Comparison of ENCODE assay signal across 25 mouse cellular contexts in the genomic region with DNA sequence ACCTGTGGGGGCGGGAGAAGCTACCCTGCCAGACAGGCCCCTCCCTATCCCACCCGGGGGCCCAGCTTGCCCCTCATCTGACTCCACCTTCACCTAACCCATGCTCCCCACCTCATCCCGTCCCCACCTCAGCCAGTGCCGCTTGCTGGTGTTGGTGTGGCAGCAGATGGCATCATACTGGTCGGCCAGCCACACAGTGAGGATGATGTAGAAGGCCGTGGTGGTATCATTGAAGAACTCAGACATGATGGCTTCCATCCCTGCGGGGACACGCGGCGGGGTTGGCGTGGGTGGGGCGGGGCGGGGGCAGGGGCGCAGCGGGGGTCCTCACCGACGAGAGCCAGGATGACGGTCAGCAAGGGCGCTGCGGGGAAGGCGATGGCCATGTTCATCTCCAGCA. TPM values are rescaled to one million over a fixed set of nuclear protein-coding genes. Genes with fewer than 3 reads are reported as not detected.
DNase-seq lines count a peak whose midpoint lies in the region; ATAC-seq and TF ChIP-seq lines count a peak whose summit lies in the region.
"Had no signal": no experiment of that assay in that cellular context is flagged by ENCODE, and none has a peak within 500 bp of the region (broad histone marks: within the 10 kb centered on the region; RNA-seq: fewer than 3 reads in every experiment).

No protein-coding gene starts in this region.

- H3K9me3 ChIP-seq in forebrain, embryonic 10.5 days: peaks cover 10% of the 10 kb centered on the region; the same call in 1 of the 2 replicates
- no peaks in the 10 kb centered on the region for H3K9me3 ChIP-seq in forebrain, postnatal 0 days (ENCODE audit: low read length)
- 0 out of 2 replicates have a peak, but pooled peaks cover 8% of the 10 kb centered on the region for H3K9me3 ChIP-seq in midbrain, embryonic 10.5 days (replicated peaks)
- no peaks in the 10 kb centered on the region for H3K9me3 ChIP-seq in midbrain, embryonic 16.5 days (replicated peaks; ENCODE audit: control insufficient read depth, low read length, poor library complexity, severe bottlenecking)
- H3K9me3 ChIP-seq: embryonic facial prominence, embryonic 13.5 days; forebrain, embryonic 13.5 days had no signal

- TF ChIP-seq POLR2A in myocyte (IDR thresholded peaks at IDR 0.05; ENCODE audit: insufficient read length, low read depth): peak; percentile 13

- H3ac ChIP-seq in myocyte (ENCODE audit: control insufficient read depth, insufficient read length): no peak overlapping the region

- peaks cover 32% of the 10 kb centered on the region for H3K79me2 ChIP-seq in myocyte (ENCODE audit: control insufficient read depth, insufficient read depth)

- 96% methylated on average over 21 of the region's 21 CpGs for WGBS in forebrain, embryonic 10.5 days
- 91% methylated on average over 21 of the region's 21 CpGs for WGBS in forebrain, postnatal 0 days
- 95% methylated on average over 21 of the region's 21 CpGs for WGBS in midbrain, embryonic 10.5 days
- WGBS in midbrain, embryonic 16.5 days: 96% methylated on average over 21 of the region's 21 CpGs

- no peak overlapping the region for H3K27ac ChIP-seq in forebrain, embryonic 10.5 days
- H3K27ac ChIP-seq in forebrain, postnatal 0 days (ENCODE audit: low read depth, low read length): no peak overlapping the region
- no peak overlapping the region for H3K27ac ChIP-seq in midbrain, embryonic 10.5 days (replicated peaks)
- H3K27ac ChIP-seq in midbrain, embryonic 16.5 days (ENCODE audit: low read length): no peak overlapping the region
- H3K27ac ChIP-seq: embryonic facial prominence, embryonic 13.5 days; forebrain, embryonic 13.5 days; heart, embryonic 13.5 days; hindbrain, embryonic 14.5 days; hindbrain, postnatal 0 days had no signal

- H3K9ac ChIP-seq in forebrain, postnatal 0 days: no peak overlapping the region
- no peak overlapping the region for H3K9ac ChIP-seq in midbrain, embryonic 16.5 days (ENCODE audit: low read depth, low read length)
- H3K9ac ChIP-seq: embryonic facial prominence, embryonic 13.5 days; forebrain, embryonic 13.5 days; heart, embryonic 13.5 days; hindbrain, embryonic 14.5 days had no signal

- ATAC-seq in forebrain, postnatal 0 days: no peak
- no peak for ATAC-seq in midbrain, embryonic 16.5 days
- ATAC-seq: forebrain, embryonic 13.5 days; forebrain, embryonic 16.5 days; hindbrain, postnatal 0 days; inflammation-experienced regulatory T-cells, adult 6 months had no signal

- H3K4me1 ChIP-seq in forebrain, embryonic 10.5 days: peaks cover 21% of the 10 kb centered on the region
- peaks cover 3% of the 10 kb centered on the region; the same call in 1 of the 2 replicates for H3K4me1 ChIP-seq in forebrain, postnatal 0 days (ENCODE audit: insufficient read depth)
- H3K4me1 ChIP-seq in midbrain, embryonic 10.5 days: peaks cover 21% of the 10 kb centered on the region
- H3K4me1 ChIP-seq in midbrain, embryonic 16.5 days (ENCODE audit: control insufficient read depth, insufficient read depth, low read length): peaks cover 18% of the 10 kb centered on the region

- H3K36me3 ChIP-seq in forebrain, embryonic 10.5 days (replicated peaks): peaks cover 90% of the 10 kb centered on the region
- H3K36me3 ChIP-seq in forebrain, postnatal 0 days (ENCODE audit: insufficient read depth): peaks cover 45% of the 10 kb centered on the region
- peaks cover 79% of the 10 kb centered on the region for H3K36me3 ChIP-seq in midbrain, embryonic 10.5 days
- peaks cover 43% of the 10 kb centered on the region for H3K36me3 ChIP-seq in midbrain, embryonic 16.5 days (ENCODE audit: control insufficient read depth, insufficient read depth, low read length)
- H3K36me3 ChIP-seq in myocyte (ENCODE audit: control insufficient read depth, insufficient read depth): no peaks in the 10 kb centered on the region

- DNase-seq in forebrain, embryonic 10.5 days (ENCODE audit: extremely low spot score, low spot score): no peak
- DNase-seq in forebrain, postnatal 0 days: no peak
- DNase-seq in midbrain, embryonic 10.5 days (ENCODE audit: low spot score): no peak
- DNase-seq in ovary, postnatal 36 days (ENCODE audit: low spot score): no peak
- DNase-seq: adrenal gland, adult 2 months; adrenal gland, postnatal 14 days; cerebellum, adult 11 months; cerebellum, adult 2 months; cerebellum, adult 9-11 months; gastrocnemius, adult 2 months; gastrocnemius, postnatal 14 days; heart, adult 18-20 months; heart, postnatal 14 days; heart, postnatal 4 days had no signal

- TF ChIP-seq CTCF in forebrain, postnatal 0 days (IDR thresholded peaks at IDR 0.05; ENCODE audit: low read depth): no peak

- peaks cover 30% of the 10 kb centered on the region for H3K27me3 ChIP-seq in forebrain, embryonic 10.5 days (ENCODE audit: poor library complexity, severe bottlenecking)
- H3K27me3 ChIP-seq in forebrain, postnatal 0 days (ENCODE audit: insufficient read depth, low read length): no peaks in the 10 kb centered on the region
- H3K27me3 ChIP-seq in midbrain, embryonic 10.5 days (ENCODE audit: low read depth, poor library complexity, severe bottlenecking): peaks cover 35% of the 10 kb centered on the region
- H3K27me3 ChIP-seq in midbrain, embryonic 16.5 days (ENCODE audit: control insufficient read depth, insufficient read depth, low read depth, low read length): no peaks in the 10 kb centered on the region; the same call in 1 of the 2 replicates
- no peaks in the 10 kb centered on the region for H3K27me3 ChIP-seq in myocyte (ENCODE audit: control insufficient read depth, insufficient read depth, insufficient read length)
- H3K27me3 ChIP-seq: embryonic facial prominence, embryonic 13.5 days had no signal

- 0 out of 2 replicates have a peak overlapping the region, but pooled peaks have one; percentile 2 for H3K4me3 ChIP-seq in forebrain, embryonic 10.5 days
- H3K4me3 ChIP-seq in forebrain, postnatal 0 days (ENCODE audit: low read depth, low read length): no peak overlapping the region
- H3K4me3 ChIP-seq in midbrain, embryonic 10.5 days: 0 out of 2 replicates have a peak overlapping the region, but pooled peaks have one; percentile 20
- no peak overlapping the region for H3K4me3 ChIP-seq in midbrain, embryonic 16.5 days (ENCODE audit: low read depth, low read length)
- no peak overlapping the region for H3K4me3 ChIP-seq in myocyte
- H3K4me3 ChIP-seq: embryonic facial prominence, embryonic 13.5 days; erythroblast, embryonic 14.5 days; forebrain, embryonic 13.5 days; gastrocnemius, adult 2 months; heart, embryonic 13.5 days had no signal

- H3K4me2 ChIP-seq in forebrain, postnatal 0 days (ENCODE audit: low read depth): no peak overlapping the region
- H3K4me2 ChIP-seq in midbrain, embryonic 16.5 days (ENCODE audit: low read length): no peak overlapping the region
- H3K4me2 ChIP-seq in myocyte (ENCODE audit: low read depth): no peak overlapping the region
- H3K4me2 ChIP-seq: embryonic facial prominence, embryonic 13.5 days; forebrain, embryonic 13.5 days; heart, embryonic 13.5 days; hindbrain, embryonic 14.5 days had no signal

TF ChIP-seq in myocyte, 11 proteins besides CTCF, POLR2A, EP300 and RAD21 (continues in another document):
- TF ChIP-seq MYOD1 (IDR thresholded peaks at IDR 0.05; ENCODE audit: control insufficient read depth in 1 of 3, insufficient read length in 2 of 3, low read depth in 2 of 3): no peak
- TF ChIP-seq USF1 (IDR thresholded peaks at IDR 0.05; ENCODE audit: low read depth): no peak
- TF ChIP-seq SRF (IDR thresholded peaks at IDR 0.05; ENCODE audit: control insufficient read depth, insufficient read length, low read depth): no peak

RNA-seq across cellular contexts. Expression of a gene that starts 6.1 kb away (rescaled TPM):
- 8.4 and 9.6 TPM in 2 replicates for polyA plus RNA-seq in forebrain, embryonic 10.5 days (2016; fragmentation: Nextera tagmentation; extraction: Ambion mirVana)
- 109 and 129 TPM in 2 replicates for total RNA-seq in forebrain, postnatal 0 days (2014; rRNA removed)
- 25.6 and 26.5 TPM in 2 replicates for polyA plus RNA-seq in forebrain, postnatal 0 days (2015; fragmentation: Nextera tagmentation; extraction: Ambion mirVana)
- 11.0 TPM in 2 replicates for polyA plus RNA-seq in midbrain, embryonic 10.5 days (2016; fragmentation: Nextera tagmentation; extraction: Ambion mirVana)
- 15.3 and 16.2 TPM in 2 replicates for polyA plus RNA-seq in midbrain, embryonic 16.5 days (2015; fragmentation: Nextera tagmentation; extraction: Ambion mirVana)
- polyA plus RNA-seq in myocyte (2012; fragmentation: generic; extraction: Trizol): 152 TPM

RNA-seq across cellular contexts. Expression of a gene that starts 7.5 kb away (rescaled TPM):
- 0.20 and 0.31 TPM in 2 replicates for polyA plus RNA-seq in forebrain, embryonic 10.5 days (2016; fragmentation: Nextera tagmentation; extraction: Ambion mirVana)
- total RNA-seq in forebrain, postnatal 0 days (2014; rRNA removed): 0.14 and 0.15 TPM in 2 replicates
- 0.09 and 0.18 TPM in 2 replicates for polyA plus RNA-seq in forebrain, postnatal 0 days (2015; fragmentation: Nextera tagmentation; extraction: Ambion mirVana)
- 0.25 and 0.30 TPM in 2 replicates for polyA plus RNA-seq in midbrain, embryonic 10.5 days (2016; fragmentation: Nextera tagmentation; extraction: Ambion mirVana)
- polyA plus RNA-seq in midbrain, embryonic 16.5 days (2015; fragmentation: Nextera tagmentation; extraction: Ambion mirVana): 0.20 and 0.28 TPM in 2 replicates
- 0.73 TPM for polyA plus RNA-seq in myocyte (2012; fragmentation: generic; extraction: Trizol)
- total RNA-seq: adrenal gland, postnatal 14 days; common myeloid progenitor, adult 5-6 weeks had no signal
- polyA plus RNA-seq: erythroblast, embryonic 14.5 days had no signal

RNA-seq across cellular contexts. Expression of a gene that starts 10.3 kb away (rescaled TPM):
- 222 and 226 TPM in 2 replicates for polyA plus RNA-seq in forebrain, embryonic 10.5 days (2016; fragmentation: Nextera tagmentation; extraction: Ambion mirVana)
- 19.5 and 28.2 TPM in 2 replicates for total RNA-seq in forebrain, postnatal 0 days (2014; rRNA removed)
- 15.7 and 17.0 TPM in 2 replicates for polyA plus RNA-seq in forebrain, postnatal 0 days (2015; fragmentation: Nextera tagmentation; extraction: Ambion mirVana)
- 198 and 199 TPM in 2 replicates for polyA plus RNA-seq in midbrain, embryonic 10.5 days (2016; fragmentation: Nextera tagmentation; extraction: Ambion mirVana)
- polyA plus RNA-seq in midbrain, embryonic 16.5 days (2015; fragmentation: Nextera tagmentation; extraction: Ambion mirVana): 25.7 and 26.2 TPM in 2 replicates
- polyA plus RNA-seq in myocyte (2012; fragmentation: generic; extraction: Trizol): 109 TPM

RNA-seq across cellular contexts. Expression of a gene that starts 18.1 kb away (rescaled TPM):
- 165 and 167 TPM in 2 replicates for polyA plus RNA-seq in forebrain, embryonic 10.5 days (2016; fragmentation: Nextera tagmentation; extraction: Ambion mirVana)
- total RNA-seq in forebrain, postnatal 0 days (2014; rRNA removed): 58.2 and 84.6 TPM in 2 replicates
- polyA plus RNA-seq in forebrain, postnatal 0 days (2015; fragmentation: Nextera tagmentation; extraction: Ambion mirVana): 91.9 and 107 TPM in 2 replicates
- 136 and 155 TPM in 2 replicates for polyA plus RNA-seq in midbrain, embryonic 10.5 days (2016; fragmentation: Nextera tagmentation; extraction: Ambion mirVana)
- polyA plus RNA-seq in midbrain, embryonic 16.5 days (2015; fragmentation: Nextera tagmentation; extraction: Ambion mirVana): 79.5 and 89.4 TPM in 2 replicates
- 35.1 TPM for polyA plus RNA-seq in myocyte (2012; fragmentation: generic; extraction: Trizol)

RNA-seq across cellular contexts. Expression of a gene that starts 18.2 kb away (rescaled TPM):
- polyA plus RNA-seq in forebrain, embryonic 10.5 days (2016; fragmentation: Nextera tagmentation; extraction: Ambion mirVana): 2.9 and 3.1 TPM in 2 replicates
- 6.1 and 6.2 TPM in 2 replicates for total RNA-seq in forebrain, postnatal 0 days (2014; rRNA removed)
- polyA plus RNA-seq in forebrain, postnatal 0 days (2015; fragmentation: Nextera tagmentation; extraction: Ambion mirVana): 1.1 TPM in 2 replicates
- polyA plus RNA-seq in midbrain, embryonic 10.5 days (2016; fragmentation: Nextera tagmentation; extraction: Ambion mirVana): 3.2 and 4.8 TPM in 2 replicates
- polyA plus RNA-seq in midbrain, embryonic 16.5 days (2015; fragmentation: Nextera tagmentation; extraction: Ambion mirVana): 4.1 and 4.8 TPM in 2 replicates
- polyA plus RNA-seq in myocyte (2012; fragmentation: generic; extraction: Trizol): 15.6 TPM

Comparison
In these comparisons a context has a peak if more than half of its experiments do, and no peak if none do; other contexts are left out.
1. H3K4me3 ChIP-seq: peak in forebrain, embryonic 10.5 days (single experiment) and midbrain, embryonic 10.5 days (single experiment); none in forebrain, postnatal 0 days (single experiment), midbrain, embryonic 16.5 days (single experiment) and myocyte (single experiment).